Mouse (Mus musculus) MEL (cell line): ENCODE data around the gene Higd1c. TPM values are rescaled to one million over a fixed set of nuclear protein-coding genes. Genes with fewer than 3 reads are reported as not detected.

Source experiments
- DNase-seq: peaks from one replicate; pipeline ENCODE4 v3.0.0; 2011; ENCODE audit warnings: low read depth, low spot score
- H3K27ac ChIP-seq: 2 replicates; pipeline ENCODE4 v1.5.1; 2012; ENCODE audit warnings: low read depth, mild to moderate bottlenecking, control low read depth, low read length, moderate library complexity; ENCODE audit not compliant: control insufficient read depth
- H3K27me3 ChIP-seq, 2 experiments: fragments of 150-350 bp in 1 of 2; sonication (generic) in 1 of 2; 2 replicates each; pipeline ENCODE4 v1.6.1; 2012; ENCODE audit warnings: low read length in 2 of 2, mild to moderate bottlenecking in 2 of 2, improper control_type of control experiment in 1 of 2, moderate library complexity in 1 of 2; ENCODE audit not compliant: insufficient read depth in 2 of 2, control insufficient read depth in 1 of 2
- H3K36me3 ChIP-seq, 2 experiments: 2 replicates each; pipeline ENCODE4 v1.6.1; 2012 to 2014; ENCODE audit warnings: low read length in 2 of 2, improper control_type of control experiment in 1 of 2, inconsistent platforms in 1 of 2, mild to moderate bottlenecking in 1 of 2; ENCODE audit not compliant: insufficient read depth in 2 of 2, control insufficient read depth in 1 of 2
- H3K4me1 ChIP-seq, 2 experiments: fragments of 150-350 bp in 1 of 2; sonication (generic) in 1 of 2; 2 replicates each; pipeline ENCODE4 v1.6.1; 2012; ENCODE audit warnings: low read length in 2 of 2, improper control_type of control experiment in 1 of 2, mild to moderate bottlenecking in 1 of 2; ENCODE audit not compliant: insufficient read depth in 2 of 2, control insufficient read depth in 1 of 2
- H3K4me3 ChIP-seq, 2 experiments: fragments of 150-350 bp in 1 of 2; sonication (generic) in 1 of 2; 2 replicates each; pipeline ENCODE4 v1.5.1; 2012; ENCODE audit warnings: low read depth in 2 of 2, low read length in 2 of 2, mild to moderate bottlenecking in 2 of 2, moderate library complexity in 2 of 2, control low read depth in 1 of 2, improper control_type of control experiment in 1 of 2; ENCODE audit not compliant: control insufficient read depth in 1 of 2, insufficient read depth in 1 of 2
- H3K79me2 ChIP-seq: 2 replicates; pipeline ENCODE4 v1.6.1; 2012; ENCODE audit warnings: mild to moderate bottlenecking, low read length, moderate library complexity; ENCODE audit not compliant: control insufficient read depth, poor library complexity, insufficient read depth
- H3K9ac ChIP-seq: 2 replicates; pipeline ENCODE4 v1.6.1; 2012; ENCODE audit warnings: low read depth, mild to moderate bottlenecking, control low read depth, low read length, moderate library complexity; ENCODE audit not compliant: control insufficient read depth, poor library complexity, severe bottlenecking
- H3K9me3 ChIP-seq: fragments of 150-350 bp; sonication (generic); replicated peaks from 2 replicates; pipeline ENCODE4 v1.6.1; 2012; ENCODE audit warnings: mild to moderate bottlenecking, low read length, improper control_type of control experiment, moderate library complexity; ENCODE audit not compliant: insufficient read depth
- CTCF ChIP-seq, 3 experiments: IDR thresholded peaks in 2 of 3; conservative IDR thresholded peaks in 1 of 3; 2 replicates each; pipeline ENCODE4 v1.5.1; 2011 to 2012; ENCODE audit warnings: low read length in 3 of 3, low read depth in 2 of 3, mild to moderate bottlenecking in 2 of 3, improper control_type of control experiment in 1 of 3, inconsistent platforms in 1 of 3, mixed read lengths in 1 of 3, moderate library complexity in 1 of 3; ENCODE audit not compliant: control insufficient read depth in 1 of 3, insufficient read depth in 1 of 3, poor library complexity in 1 of 3, severe bottlenecking in 1 of 3
- JUND ChIP-seq: IDR thresholded peaks from 2 replicates; pipeline ENCODE4 v1.6.1; 2011; ENCODE audit warnings: low read depth, mild to moderate bottlenecking, improper control_type of control experiment, low read length
- MAX ChIP-seq: IDR thresholded peaks from 2 replicates; pipeline ENCODE4 v1.6.1; 2011; ENCODE audit warnings: low read length, improper control_type of control experiment
- MXI1 ChIP-seq: IDR thresholded peaks from 2 replicates; pipeline ENCODE4 v1.6.1; 2011; ENCODE audit warnings: mild to moderate bottlenecking, low read depth, low read length, improper control_type of control experiment
- POLR2A ChIP-seq, 2 experiments: IDR thresholded peaks; 2 replicates each; pipeline ENCODE4 v1.6.1; 2011 to 2012; ENCODE audit warnings: low read length in 2 of 2, mild to moderate bottlenecking in 2 of 2, control low read depth in 1 of 2, improper control_type of control experiment in 1 of 2, low read depth in 1 of 2, moderate library complexity in 1 of 2; ENCODE audit not compliant: control insufficient read depth in 1 of 2, insufficient read depth in 1 of 2, poor library complexity in 1 of 2
- POLR2AphosphoS2 ChIP-seq: IDR thresholded peaks from 2 replicates; pipeline ENCODE4 v1.6.1; 2011; ENCODE audit warnings: low read length, improper control_type of control experiment
- SIN3A ChIP-seq: IDR thresholded peaks from 2 replicates; pipeline ENCODE4 v1.6.1; 2012; ENCODE audit warnings: low read length, improper control_type of control experiment, inconsistent platforms
- TCF12 ChIP-seq: IDR thresholded peaks from 2 replicates; pipeline ENCODE4 v1.6.1; 2014; ENCODE audit warnings: low read depth, mild to moderate bottlenecking, inconsistent platforms, low read length, improper control_type of control experiment, moderate library complexity
- polyA plus RNA-seq, 2 experiments: library from polyadenylated mRNA; stranded (reverse) in 1 of 2; unstranded in 1 of 2; fragments of >175 nt in 1 of 2; fragments of >200 nt in 1 of 2; gene quantifications; 2 replicates each; pipeline versions ENCODE4 v1.2.1 to v1.2.4; 2012; ENCODE audit warnings: low replicate concordance in 2 of 2, low read depth in 1 of 2; ENCODE audit not compliant: insufficient read length in 2 of 2, insufficient read depth in 1 of 2, missing spikeins in 1 of 2
- total RNA-seq: library from RNA; depleted of rRNA; stranded (reverse); fragments of 300-350 nt; gene quantifications from 2 replicates; pipeline ENCODE4 v1.2.3, GENCODE M21; 2012

Higd1c gene
- total and polyA plus RNA-seq, 3 experiments = not detected

GRCm38 (mm10) chr15:100406088-100406487, 41.7 kb downstream of the Higd1c start:
- no peak for TF ChIP-seq TCF12
- TF ChIP-seq, all 39 proteins: peak for 0
- Histone ChIP-seq H3K4me1 (peaks cover 2 to 6% of the 10 kb centered on the region in 2 experiments; a peak in 2 of 4 replicates), H3K27ac (no peak overlapping the region), H3K9ac (no peak overlapping the region), H3K9me3 (no peaks in the 10 kb centered on the region), H3K79me2 (peaks cover 9% of the 10 kb centered on the region; the same call in 1 of the 2 replicates), H3K36me3 (peaks cover 6 to 61% of the 10 kb centered on the region in 2 experiments), H3K4me3 (no peak overlapping the region), H3K27me3 (no peaks in the 10 kb centered on the region)
- no peak for DNase-seq

DNA sequence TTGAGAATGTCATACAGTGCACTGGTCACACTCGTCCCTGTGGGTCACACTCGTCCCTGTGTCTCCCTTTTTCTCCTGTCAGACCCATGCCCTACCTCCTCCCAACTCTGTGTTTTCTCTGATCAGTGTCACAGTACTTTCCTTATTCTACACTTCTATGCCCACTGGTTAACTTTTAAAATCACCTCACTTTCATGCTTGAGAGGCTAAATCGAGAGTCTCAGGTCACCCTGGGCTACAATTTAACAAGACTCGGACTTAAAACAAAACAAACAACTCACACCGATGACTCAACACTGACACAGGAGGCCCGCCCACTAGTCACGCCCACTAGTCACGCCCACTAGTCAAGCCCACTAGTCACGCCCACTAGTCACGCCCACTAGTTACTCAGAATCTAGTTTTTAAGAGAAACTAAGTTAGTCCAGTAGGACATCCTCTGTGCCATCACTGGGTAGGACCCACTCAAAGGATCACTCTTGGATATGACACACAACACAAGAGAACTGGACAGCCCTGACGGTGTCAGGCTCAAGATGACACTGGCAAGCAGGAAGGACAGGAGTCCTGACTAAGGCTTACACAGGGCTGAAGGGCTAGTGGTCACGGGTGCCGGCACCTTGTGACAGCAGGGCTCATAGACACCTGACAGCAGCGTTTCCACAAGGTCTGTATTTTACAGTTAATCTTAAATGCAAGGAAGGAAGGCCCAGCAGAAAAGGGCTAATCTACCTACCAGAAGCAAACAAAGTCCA, 46.8 kb downstream of the Higd1c start:
- H3K27ac ChIP-seq = no peak overlapping the region

GRCm38 (mm10) chr15:100411731-100412130, 47.4 kb downstream of the Higd1c start:
- no peaks in the 10 kb centered on the region for H3K9me3 ChIP-seq
- TF ChIP-seq MAX = no peak
- TF ChIP-seq CTCF (IDR thresholded peaks at IDR 0.05 in 2 of 3, conservative IDR thresholded peaks at IDR 0.05 in 1 of 3; ENCODE audit: control insufficient read depth in 1 of 3, insufficient read depth in 1 of 3, low read depth in 2 of 3, low read length in 3 of 3, poor library complexity in 1 of 3, severe bottlenecking in 1 of 3) = 0 out of 6 replicates have a peak, but pooled peaks of 1 of the 3 experiments have one; percentile 1
- H3K27ac ChIP-seq = no peak overlapping the region
- H3K36me3 ChIP-seq = peaks cover 21 to 34% of the 10 kb centered on the region in 2 experiments
- no peak for DNase-seq
- no peak overlapping the region for H3K9ac ChIP-seq
- no peak overlapping the region for H3K4me3 ChIP-seq
- H3K4me1 ChIP-seq = peaks cover 7 to 26% of the 10 kb centered on the region in 2 experiments
- peaks cover 53% of the 10 kb centered on the region for H3K79me2 ChIP-seq
- no peaks in the 10 kb centered on the region for H3K27me3 ChIP-seq

More for the DNA sequence above, 46.8 kb downstream of the Higd1c start:
- Histone ChIP-seq H3K9me3 (no peaks in the 10 kb centered on the region), H3K4me1 (peaks cover 7 to 20% of the 10 kb centered on the region in 2 experiments), H3K27me3 (no peaks in the 10 kb centered on the region), H3K4me3 (no peak overlapping the region), H3K9ac (no peak overlapping the region), H3K79me2 (peaks cover 46% of the 10 kb centered on the region), H3K36me3 (peaks cover 17 to 35% of the 10 kb centered on the region in 2 experiments)
- TF ChIP-seq SIN3A (peak; percentile 53; the same call in 1 of the 2 replicates), MXI1 (peak; percentile 49; the same call in 1 of the 2 replicates), POLR2A (IDR thresholded peaks at IDR 0.05; ENCODE audit: control insufficient read depth in 1 of 2, insufficient read depth in 1 of 2, low read depth in 1 of 2, low read length in 2 of 2, poor library complexity in 1 of 2) (no peak), POLR2AphosphoS2 (no peak), JUND (0 out of 2 replicates have a peak, but pooled peaks have one; percentile 23)
- DNase-seq = peak; percentile 90
